Mouse (Mus musculus): Measurements from ENCODE around the gene Mcfd2.

Mcfd2 gene

DNA sequence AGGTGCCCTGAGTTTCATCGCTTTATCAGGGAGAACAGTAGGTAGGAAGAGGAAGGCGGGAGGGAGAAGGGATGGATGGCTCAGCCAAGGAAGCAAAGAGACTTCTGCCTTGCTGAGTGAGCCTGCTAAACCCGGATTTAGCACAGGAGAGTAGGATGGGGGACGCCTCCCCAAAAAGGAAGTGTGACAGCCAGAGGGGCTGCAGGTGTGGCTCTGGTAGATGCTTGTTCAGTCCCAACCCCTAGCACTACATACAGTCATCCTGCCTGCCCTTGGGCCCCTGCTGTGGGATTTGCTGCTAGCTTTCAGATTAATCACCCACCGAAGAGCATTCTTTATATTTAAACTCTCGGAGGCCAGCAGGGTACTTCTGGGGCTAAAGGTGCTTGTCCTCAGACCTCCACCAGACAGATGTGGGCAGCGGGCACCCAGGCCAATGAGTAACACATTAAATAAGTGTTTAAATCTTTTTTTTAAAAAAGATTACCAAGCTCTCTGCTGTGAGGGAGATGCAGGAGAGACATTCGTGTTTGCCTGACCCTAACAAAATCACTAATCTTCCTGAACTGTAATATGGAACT is 21.6 kb upstream of the Mcfd2 start:
- peak; percentile 66 for DNase-seq

DNA sequence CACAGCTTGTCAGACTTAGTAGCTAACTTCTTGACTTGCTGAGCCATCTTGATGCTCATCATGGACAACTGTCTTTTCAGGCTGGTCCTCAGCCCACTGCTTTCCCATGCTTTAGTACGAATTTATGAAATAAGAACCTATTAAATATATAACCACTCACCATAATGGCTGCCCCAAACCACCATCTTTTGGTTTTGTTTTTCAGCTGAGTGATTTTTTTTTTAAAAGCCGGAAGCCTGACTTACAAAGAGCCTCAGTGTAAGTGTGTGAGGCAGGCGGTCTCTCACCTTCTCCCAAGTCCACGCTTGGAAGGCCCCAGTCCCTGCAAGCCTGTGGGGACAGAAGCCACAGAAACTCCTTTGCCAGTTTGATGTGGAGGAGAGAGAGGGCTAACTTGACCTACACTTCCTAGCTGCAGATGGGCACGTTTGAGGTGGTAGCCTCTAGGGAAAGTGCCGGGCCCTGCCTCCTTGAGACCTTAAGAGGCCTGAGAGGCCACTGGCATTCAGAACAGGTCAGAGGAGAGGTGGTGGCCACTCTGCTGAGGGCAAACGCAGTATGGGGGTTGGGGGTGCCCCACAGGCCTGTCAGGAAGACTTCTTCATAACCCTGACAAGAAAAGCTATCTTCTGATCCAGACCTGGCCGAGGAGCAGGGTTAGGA is 20.9 kb upstream of the Mcfd2 start:
- DNase-seq: no peak

DNA sequence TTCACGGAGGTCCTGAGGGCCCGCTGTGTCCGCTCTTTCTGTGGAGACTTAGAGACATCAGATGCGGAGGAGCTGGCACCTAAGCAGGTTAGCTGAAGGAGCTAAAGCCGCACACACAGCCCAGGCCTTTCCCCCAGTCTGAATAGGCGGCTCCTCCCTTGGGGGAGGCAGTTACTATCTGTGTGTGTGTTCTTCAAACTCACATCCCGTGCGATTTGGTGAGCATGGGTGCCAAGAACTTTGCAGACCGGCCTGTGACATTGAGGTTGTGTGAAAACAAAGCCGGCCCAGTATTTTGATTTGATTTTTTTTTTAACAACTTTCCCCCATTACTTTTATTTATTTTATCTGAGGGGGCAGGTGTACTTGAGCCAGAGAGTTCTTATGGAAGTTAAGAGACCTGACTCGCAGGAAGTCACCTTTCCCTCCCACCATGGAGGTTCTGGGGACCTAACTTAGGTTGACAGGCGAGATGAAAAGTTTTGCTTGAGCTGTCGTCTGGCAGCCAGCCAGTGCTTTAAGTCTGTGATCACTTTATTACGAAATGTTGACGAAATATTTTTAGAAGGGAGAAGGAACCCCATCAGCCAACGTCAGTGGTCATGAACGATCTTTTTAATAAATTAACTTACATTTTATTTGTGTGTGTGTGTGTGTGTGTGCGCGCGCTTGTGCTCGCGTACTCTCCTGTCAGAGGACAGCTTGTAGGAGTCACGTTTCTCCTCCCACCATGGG is 20.2 kb upstream of the Mcfd2 start:
- no peak for DNase-seq

DNA sequence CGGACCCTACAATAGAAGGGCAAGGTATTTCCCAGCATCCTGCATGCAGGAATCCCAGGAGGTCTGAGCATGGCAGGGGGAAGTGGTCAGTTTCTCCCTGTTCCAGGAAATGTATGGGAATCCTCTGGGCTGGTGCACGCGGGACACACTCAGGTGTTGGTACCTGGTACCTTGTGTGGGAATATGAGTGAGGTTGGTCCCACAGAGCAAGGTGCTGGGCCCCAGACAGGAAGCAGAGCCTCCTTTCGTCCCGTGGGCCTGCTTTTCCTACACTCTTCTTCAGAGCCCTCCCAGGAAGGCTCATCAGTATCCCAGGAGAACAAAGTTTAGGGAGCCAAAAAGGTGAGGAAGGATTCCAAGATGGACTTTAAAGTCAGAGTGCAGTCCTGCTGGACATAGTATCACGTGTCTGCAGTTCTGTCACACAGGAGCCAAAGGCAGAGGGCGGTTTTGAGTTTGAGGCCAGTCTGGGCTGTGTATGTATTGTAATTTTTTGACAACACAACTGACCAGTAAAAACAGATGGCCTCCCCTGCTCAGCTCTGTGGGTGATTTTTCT is 18.8 kb upstream of the Mcfd2 start:
- peak; percentile 63 for DNase-seq

DNA sequence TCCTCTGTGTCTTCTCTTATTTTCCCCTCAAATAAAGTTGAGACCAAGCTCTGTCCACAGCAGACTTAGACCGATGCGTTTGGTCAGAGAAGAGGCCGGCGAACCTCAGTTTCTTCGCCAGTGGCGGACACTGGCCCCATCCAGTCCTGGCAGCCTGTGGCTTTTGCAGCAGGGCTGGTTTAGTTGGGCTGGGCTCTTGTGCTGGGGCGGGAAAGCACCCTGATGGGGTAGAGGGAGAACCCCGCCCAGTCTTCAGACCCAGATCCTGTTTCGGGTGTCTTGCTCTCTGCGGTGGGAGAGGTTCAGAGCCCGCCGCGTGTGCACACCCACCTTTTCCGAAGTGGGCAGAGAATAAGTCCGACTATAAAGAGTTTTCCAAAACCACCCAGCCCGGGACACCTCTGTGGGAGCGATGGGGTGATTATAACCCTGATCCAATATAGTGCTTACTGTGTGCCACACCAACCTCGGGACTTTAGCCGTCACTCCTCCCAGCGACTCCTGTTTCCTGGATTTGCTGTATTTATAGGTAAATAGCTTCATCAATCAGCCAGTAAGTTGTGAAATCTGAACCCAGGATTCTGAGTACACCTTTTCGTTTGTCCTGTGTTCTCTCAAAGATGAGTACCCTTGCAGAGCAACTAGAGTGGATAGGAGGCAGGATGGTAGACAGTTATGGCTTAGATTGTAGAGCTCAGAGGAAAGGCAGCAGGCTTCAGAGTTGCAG is 18.2 kb upstream of the Mcfd2 start:
- peak; percentile 48 for DNase-seq

GRCm38 (mm10) chr17:87283055-87283754 is 17.5 kb upstream of the Mcfd2 start:
- DNase-seq: no peak

GRCm38 (mm10) chr17:87282706-87283053 is 16.9 kb upstream of the Mcfd2 start, which contains the start of gene Ttc7:
Gene Ttc7, plus strand, starts transcription at chr17:87282886.
- peak; percentile 97 for DNase-seq

- DNase-seq: peak; percentile 97
Observed at GRCm38 (mm10) chr17:87282007-87282705, 16.4 kb upstream of the Mcfd2 start.

GRCm38 (mm10) chr17:87275363-87276341 is 9.9 kb upstream of the Mcfd2 start:
- peak; percentile 75 for DNase-seq

DNA sequence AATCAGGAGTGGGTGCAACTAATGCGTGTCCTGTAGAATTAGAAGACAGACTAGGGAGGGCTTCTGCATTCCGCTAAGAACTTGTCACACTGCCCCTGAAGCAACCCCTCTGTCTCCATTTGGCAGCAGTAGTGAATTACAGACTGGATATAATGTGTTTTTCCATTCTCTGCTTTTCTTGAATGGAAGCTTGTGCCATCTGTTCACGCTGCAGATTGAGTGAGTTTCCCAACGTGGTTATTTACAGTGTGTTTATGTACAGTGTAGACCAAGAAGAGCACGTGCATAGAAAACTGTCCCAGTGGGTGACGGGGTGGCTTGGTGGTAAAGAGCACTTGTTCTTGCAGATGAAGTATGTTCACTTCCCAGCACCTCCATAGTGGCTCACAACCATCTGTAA is 3.7 kb upstream of the Mcfd2 start:
- DNase-seq: no peak

DNA sequence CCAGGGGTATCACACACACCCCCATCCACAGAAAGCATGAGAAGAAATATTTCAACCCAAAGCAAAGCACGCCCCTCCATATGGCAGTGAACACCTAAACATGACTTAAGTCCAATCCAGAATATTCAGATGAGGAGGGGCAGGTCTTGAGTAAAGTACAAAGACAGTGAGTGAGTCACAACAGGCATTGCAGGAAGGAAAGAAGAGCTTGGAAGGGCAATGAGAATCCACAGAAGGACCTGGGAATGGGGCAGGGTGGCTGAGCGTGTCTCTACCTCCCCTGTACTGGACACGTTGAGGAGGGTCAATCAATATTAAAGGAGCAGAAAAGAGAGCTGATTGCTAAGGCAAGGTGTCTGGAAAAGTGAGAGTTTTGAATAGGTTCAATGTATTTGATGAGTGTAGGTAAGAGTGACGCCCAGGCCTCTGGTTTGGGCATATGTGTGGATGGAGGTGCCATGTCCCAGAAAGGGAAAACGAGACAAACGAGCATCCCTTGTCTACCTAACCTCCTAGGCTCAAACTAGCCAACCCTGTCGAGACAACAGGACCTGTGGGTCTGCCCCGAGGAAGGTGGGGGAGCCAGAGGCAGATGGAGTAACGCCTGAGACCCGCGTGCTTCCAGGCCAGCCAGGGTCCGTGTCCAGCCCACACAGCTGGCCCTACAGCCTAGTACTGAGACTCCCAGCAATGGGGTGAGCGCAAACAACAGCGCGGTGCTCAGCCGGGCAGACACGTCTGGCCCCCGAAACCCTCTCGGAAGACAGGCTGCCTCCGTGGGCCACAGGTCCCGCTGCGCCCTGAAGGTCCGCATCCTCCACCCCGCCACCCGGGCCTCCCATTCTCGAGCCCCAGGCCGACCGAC is 576 bp downstream of the Mcfd2 start:
- no peak for DNase-seq

DNA sequence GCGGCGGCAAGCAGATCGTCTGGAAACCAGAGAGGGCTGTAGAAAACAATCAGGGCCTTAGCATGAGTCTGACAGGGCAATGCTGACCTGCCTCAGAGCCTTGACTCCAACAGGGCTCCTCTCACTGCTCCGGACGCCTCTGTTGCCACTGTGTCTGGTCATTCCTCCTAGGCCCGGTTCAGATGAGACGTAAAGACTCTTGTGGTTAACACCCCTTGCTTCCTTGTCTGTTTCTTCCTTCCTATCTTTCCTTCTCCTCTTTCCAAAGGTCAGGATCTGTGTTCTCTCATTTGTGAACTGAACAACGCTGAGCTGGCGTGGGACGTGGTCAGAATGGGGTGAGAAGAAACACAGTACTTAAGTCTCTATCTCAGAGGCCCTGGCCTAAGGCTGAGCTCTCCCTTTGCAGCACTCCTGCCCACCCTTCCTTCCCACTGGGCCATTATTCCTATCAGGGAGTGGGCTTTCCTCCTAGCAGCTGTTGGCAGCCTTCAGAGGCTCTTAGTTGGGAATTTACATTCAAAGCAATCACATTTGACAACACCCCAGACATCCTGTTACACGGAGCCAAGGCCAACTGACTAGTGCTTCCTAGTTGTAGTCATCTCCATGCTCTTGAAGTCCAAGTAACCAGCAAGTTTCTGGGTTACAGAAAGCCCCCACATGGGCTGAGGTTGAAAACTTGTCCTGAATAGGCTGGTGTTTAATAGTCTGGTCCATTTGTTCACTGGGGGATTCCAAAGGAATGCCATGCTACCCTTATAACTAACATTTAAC is 1.5 kb downstream of the Mcfd2 start:
- no peak for DNase-seq

DNA sequence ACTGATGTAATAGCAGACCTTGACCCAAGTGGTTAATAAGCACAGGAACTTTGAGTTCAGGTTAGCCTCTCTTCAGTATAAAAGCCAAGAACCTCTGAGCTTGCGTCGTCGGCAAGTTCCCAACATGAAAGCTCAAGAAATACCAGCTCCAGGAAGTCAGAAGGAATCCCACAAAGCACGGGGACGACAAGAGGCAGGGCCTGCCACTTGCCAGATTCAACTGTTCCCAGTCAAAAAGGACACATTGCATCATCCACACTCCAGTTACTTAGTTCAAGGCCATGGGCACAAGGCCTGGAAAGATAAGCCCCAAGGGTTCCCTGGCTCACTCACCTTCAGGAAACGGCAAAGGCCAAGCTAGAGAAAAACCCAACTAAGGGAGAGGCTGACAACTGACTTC is 2.3 kb downstream of the Mcfd2 start:
- DNase-seq: peak; percentile 68

DNA sequence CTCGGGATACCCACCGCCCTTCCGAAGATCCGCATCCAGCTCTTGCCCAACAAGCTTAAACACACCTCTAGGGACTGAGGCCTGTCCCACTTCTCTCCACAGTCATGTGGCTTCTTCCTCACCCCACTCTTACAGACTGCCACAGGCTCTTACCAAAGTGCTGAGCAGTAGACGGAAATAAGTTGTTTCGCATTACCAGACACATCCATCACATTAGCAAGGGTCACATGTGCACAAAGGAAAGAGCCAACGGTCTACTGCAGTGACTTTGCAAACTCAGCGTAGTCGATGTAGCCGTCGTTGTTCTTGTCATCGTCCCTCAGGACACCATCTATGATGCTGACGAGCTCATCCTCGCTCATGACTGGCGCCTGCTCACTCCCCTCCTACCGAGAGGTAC is 10.1 kb downstream of the Mcfd2 start:
- no peak for DNase-seq

- no peak for DNase-seq
Observed at GRCm38 (mm10) chr17:87254384-87254783, 11.4 kb downstream of the Mcfd2 start.

- no peak for DNase-seq
Observed at GRCm38 (mm10) chr17:87246103-87246502, 19.6 kb downstream of the Mcfd2 start.

DNA sequence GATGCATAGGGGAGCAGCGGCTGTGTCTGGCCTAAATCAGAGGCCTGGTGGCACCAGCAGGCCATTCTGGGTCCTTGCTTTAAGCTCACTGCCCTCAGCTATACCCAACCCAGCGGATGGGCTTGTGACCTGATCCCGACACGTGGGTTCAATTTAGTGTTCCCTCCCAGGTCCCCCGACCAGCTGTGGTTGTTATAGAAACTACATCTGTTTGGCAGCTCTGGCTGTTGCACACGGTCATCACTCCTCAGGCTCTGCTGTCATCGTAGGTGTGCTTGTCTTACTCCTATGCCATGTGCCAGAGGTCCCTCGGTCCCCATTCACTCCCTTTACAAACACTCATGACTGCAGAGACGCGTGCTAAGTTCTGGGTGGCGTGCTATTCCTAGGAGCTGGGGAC is 27.9 kb downstream of the Mcfd2 start:
- DNase-seq: no peak

GRCm38 (mm10) chr17:87236725-87237650 is 28.7 kb downstream of the Mcfd2 start:
- peak; percentile 34 for DNase-seq
